Mouse (Mus musculus): ENCODE measurements around the gene Dmrtc1a. TPM values are rescaled to one million over a fixed set of nuclear protein-coding genes. Genes with fewer than 3 reads are reported as not detected.
"Not testable (repeated sequence)": the region's sequence is repeated elsewhere in the genome, so short reads cannot be mapped to it uniquely, and the experiment has no call there.

Gene Dmrtc1a
- polyA plus RNA-seq (2015; fragmentation: Nextera tagmentation; extraction: Ambion mirVana), result 0.59 and 0.87 TPM in 2 replicates

- H3K4me1 ChIP-seq (replicated peaks; ENCODE audit: control insufficient read depth, insufficient read depth, low read length); H3K27me3 ChIP-seq (ENCODE audit: control insufficient read depth, insufficient read depth, low read depth, low read length); H3K9me3 ChIP-seq (ENCODE audit: control insufficient read depth, low read length); H3K4me2 ChIP-seq (ENCODE audit: low read depth, low read length); H3K9ac ChIP-seq (ENCODE audit: low read length); ATAC-seq (ENCODE audit: low read depth); H3K36me3 ChIP-seq (ENCODE audit: control insufficient read depth, insufficient read depth, low read length); H3K4me3 ChIP-seq (ENCODE audit: low read length); H3K27ac ChIP-seq (ENCODE audit: low read length): not testable (repeated sequence)
- 89% methylated on average over 5 of the region's 9 CpGs for WGBS
These were observed at the start of gene Dmrtc1a, which contains the start of gene 1700011M02Rik for GRCm38 (mm10) chrX:102908587-102908986. Dmrtc1a (minus strand) TSS chrX:102908687. 1700011M02Rik (plus strand) TSS chrX:102908905.

DNA sequence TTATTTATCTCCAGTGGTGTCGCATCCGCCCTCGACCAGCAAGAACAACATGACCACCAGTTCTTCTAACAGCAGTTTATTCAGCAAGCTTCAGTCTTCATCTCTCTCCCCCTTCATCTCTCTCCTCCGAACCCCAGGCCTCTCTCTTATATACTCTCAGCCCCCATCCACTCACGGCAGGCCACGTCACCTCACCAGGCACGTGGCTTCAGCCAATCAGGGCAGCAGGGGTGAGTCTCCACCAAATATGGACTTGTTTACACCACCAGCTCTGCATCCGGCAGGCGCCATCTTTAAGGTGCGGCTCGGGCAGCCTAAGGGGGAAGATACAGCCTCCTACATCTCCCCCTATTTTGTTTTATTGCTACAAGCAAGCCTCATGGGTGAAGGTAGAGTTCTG, 41.6 kb upstream of the Dmrtc1a start:
- H3K9ac ChIP-seq (ENCODE audit: low read length); H3K4me2 ChIP-seq (ENCODE audit: low read depth, low read length); H3K36me3 ChIP-seq (ENCODE audit: control insufficient read depth, insufficient read depth, low read length); H3K4me3 ChIP-seq (ENCODE audit: low read length); H3K9me3 ChIP-seq (ENCODE audit: control insufficient read depth, low read length); H3K4me1 ChIP-seq (replicated peaks; ENCODE audit: control insufficient read depth, insufficient read depth, low read length); H3K27ac ChIP-seq (ENCODE audit: low read length); ATAC-seq (ENCODE audit: low read depth); H3K27me3 ChIP-seq (ENCODE audit: control insufficient read depth, insufficient read depth, low read depth, low read length): not testable (repeated sequence)
- WGBS, result 85% methylated on average over 11 of the region's 11 CpGs

DNA sequence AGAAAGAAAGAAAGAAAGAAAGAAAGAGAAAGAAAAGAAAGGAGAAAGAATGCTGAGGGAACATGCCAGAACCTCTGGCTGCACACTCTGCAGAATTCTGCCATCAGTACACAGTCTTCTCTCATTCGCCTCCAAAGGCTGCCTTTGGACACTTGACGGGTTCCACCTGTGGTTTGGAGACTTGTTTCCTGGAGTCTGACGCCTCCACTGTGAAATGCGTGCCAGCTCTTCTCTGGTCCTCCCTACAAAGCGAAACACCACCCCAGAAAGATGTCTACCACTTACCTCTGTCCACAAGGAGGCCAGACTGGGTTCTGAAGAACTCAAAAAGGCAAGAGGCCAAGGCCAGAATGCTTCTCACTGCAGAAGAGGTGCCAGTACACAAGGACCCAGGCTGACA, 28.3 kb upstream of the Dmrtc1a start:
- no peak for ATAC-seq (ENCODE audit: low read depth)

DNA sequence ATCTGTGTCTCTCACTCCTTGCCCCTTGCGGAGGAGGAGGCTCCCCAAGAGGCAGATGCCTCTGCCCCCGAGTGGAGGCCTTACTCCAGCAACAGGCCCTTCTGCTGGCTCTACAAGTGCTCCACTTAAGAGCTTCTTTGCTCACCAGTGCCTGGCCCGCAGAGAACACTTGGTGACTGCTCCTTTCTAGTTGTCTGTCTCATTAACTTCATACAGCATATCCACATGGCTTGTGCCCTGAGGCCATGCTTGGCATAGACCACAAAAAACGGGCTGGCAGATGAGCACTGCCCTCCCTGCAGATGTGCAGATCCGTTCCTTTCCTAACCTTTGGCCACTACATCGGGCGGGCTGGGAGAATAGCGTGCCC, 25.9 kb upstream of the Dmrtc1a start:
- 54% methylated on average over 7 of the region's 8 CpGs for WGBS
- no peak overlapping the region for H3K27ac ChIP-seq (ENCODE audit: low read length)
- peak overlapping the region; percentile 64; the same call in 1 of the 2 replicates for H3K4me2 ChIP-seq (ENCODE audit: low read depth, low read length)
- H3K9me3 ChIP-seq (ENCODE audit: control insufficient read depth, low read length), result no peaks in the 10 kb centered on the region
- no peaks in the 10 kb centered on the region for H3K4me1 ChIP-seq (replicated peaks; ENCODE audit: control insufficient read depth, insufficient read depth, low read length)
- H3K9ac ChIP-seq (ENCODE audit: low read length), result no peak overlapping the region
- H3K36me3 ChIP-seq (ENCODE audit: control insufficient read depth, insufficient read depth, low read length), result no peaks in the 10 kb centered on the region
- H3K27me3 ChIP-seq (ENCODE audit: control insufficient read depth, insufficient read depth, low read depth, low read length), result no peaks in the 10 kb centered on the region; the same call in 1 of the 2 replicates
- ATAC-seq (ENCODE audit: low read depth), result no peak
- H3K4me3 ChIP-seq (ENCODE audit: low read length), result no peak overlapping the region

More for the DNA sequence above, 28.3 kb upstream of the Dmrtc1a start:
- no peak overlapping the region for H3K9ac ChIP-seq (ENCODE audit: low read length)
- WGBS, result 52% methylated on average over 5 of the region's 5 CpGs
- H3K4me3 ChIP-seq (ENCODE audit: low read length), result no peak overlapping the region
- no peaks in the 10 kb centered on the region for H3K9me3 ChIP-seq (ENCODE audit: control insufficient read depth, low read length)
- no peak overlapping the region for H3K4me2 ChIP-seq (ENCODE audit: low read depth, low read length)
- H3K4me1 ChIP-seq (replicated peaks; ENCODE audit: control insufficient read depth, insufficient read depth, low read length), result no peaks in the 10 kb centered on the region
- no peaks in the 10 kb centered on the region for H3K36me3 ChIP-seq (ENCODE audit: control insufficient read depth, insufficient read depth, low read length)
- H3K27me3 ChIP-seq (ENCODE audit: control insufficient read depth, insufficient read depth, low read depth, low read length), result no peaks in the 10 kb centered on the region; the same call in 1 of the 2 replicates
- no peak overlapping the region for H3K27ac ChIP-seq (ENCODE audit: low read length)

- peak; percentile 66 for ATAC-seq (ENCODE audit: low read depth)
- Histone ChIP-seq H3K27me3 (ENCODE audit: control insufficient read depth, insufficient read depth, low read depth, low read length) (no peaks in the 10 kb centered on the region; the same call in 1 of the 2 replicates), H3K4me1 (replicated peaks; ENCODE audit: control insufficient read depth, insufficient read depth, low read length) (no peaks in the 10 kb centered on the region), H3K27ac (ENCODE audit: low read length) (no peak overlapping the region), H3K9ac (ENCODE audit: low read length) (peak overlapping the region; percentile 58), H3K4me2 (ENCODE audit: low read depth, low read length) (peak overlapping the region; percentile 64), H3K9me3 (ENCODE audit: control insufficient read depth, low read length) (no peaks in the 10 kb centered on the region), H3K36me3 (ENCODE audit: control insufficient read depth, insufficient read depth, low read length) (no peaks in the 10 kb centered on the region), H3K4me3 (ENCODE audit: low read length) (peak overlapping the region; percentile 53)
- WGBS, result 22% methylated on average over 58 of the region's 68 CpGs
These were observed 25.3 kb upstream of the Dmrtc1a start for GRCm38 (mm10) chrX:102933571-102934394.

DNA sequence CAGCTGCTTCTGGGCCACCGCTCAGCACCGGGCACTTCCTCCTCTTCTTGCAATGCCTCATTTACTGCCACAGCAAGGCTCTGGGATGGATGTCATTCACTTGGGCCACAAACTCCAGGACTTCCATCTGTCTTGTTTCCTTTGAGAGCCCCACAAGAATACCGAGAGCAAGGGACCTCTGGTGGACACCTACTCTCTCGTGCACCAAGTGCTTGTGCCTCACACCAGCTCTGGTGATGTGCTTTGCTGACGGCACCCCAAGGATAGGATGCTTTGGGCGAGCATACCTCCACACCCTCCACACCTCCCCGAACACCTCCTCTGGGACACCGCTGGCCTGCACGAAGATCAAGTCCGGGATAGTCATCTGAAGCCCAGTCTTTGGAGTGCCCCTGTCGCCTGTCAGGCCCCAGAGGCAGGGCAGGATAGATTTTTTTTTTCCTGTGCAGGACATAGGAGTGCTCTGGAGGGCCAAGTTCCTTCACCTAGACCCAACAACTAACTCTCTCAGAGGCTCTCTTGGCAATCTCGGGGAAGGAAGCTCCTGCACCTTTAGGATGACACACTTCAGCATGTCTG, 24.6 kb upstream of the Dmrtc1a start:
- H3K9me3 ChIP-seq (ENCODE audit: control insufficient read depth, low read length), result no peaks in the 10 kb centered on the region
- no peak for ATAC-seq (ENCODE audit: low read depth)
- H3K27ac ChIP-seq (ENCODE audit: low read length), result no peak overlapping the region
- H3K4me1 ChIP-seq (replicated peaks; ENCODE audit: control insufficient read depth, insufficient read depth, low read length), result no peaks in the 10 kb centered on the region
- H3K9ac ChIP-seq (ENCODE audit: low read length), result peak overlapping the region; percentile 58; the same call in 1 of the 2 replicates
- no peaks in the 10 kb centered on the region for H3K36me3 ChIP-seq (ENCODE audit: control insufficient read depth, insufficient read depth, low read length)
- no peaks in the 10 kb centered on the region; the same call in 1 of the 2 replicates for H3K27me3 ChIP-seq (ENCODE audit: control insufficient read depth, insufficient read depth, low read depth, low read length)
- H3K4me2 ChIP-seq (ENCODE audit: low read depth, low read length), result peak overlapping the region; percentile 64
- peak overlapping the region; percentile 53 for H3K4me3 ChIP-seq (ENCODE audit: low read length)
- WGBS, result 40% methylated on average over 12 of the region's 12 CpGs

DNA sequence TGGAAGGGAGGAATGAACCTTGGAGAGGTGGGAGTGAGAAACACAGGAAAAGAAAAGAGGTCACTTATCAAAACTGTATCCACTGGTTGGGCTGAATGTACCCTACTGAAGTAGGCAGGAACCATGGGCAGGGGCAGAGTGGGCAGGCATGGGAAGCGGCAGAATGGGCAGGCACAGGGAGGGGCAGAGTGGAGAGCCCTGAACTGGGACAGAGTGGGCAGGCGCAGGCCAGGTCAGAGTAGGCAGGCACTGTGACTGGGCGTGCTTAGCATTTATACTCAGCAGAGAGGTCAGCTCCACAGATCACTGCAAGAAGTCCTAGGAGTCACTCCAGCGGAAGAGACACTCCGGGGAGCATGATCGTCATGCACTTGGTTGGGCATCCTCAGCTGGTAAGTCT, 19.6 kb upstream of the Dmrtc1a start, which contains the start of gene 1700018G05Rik:
Gene 1700018G05Rik, plus strand, starts transcription at position 301 of the 400 bp plus-strand sequence.
- not testable (repeated sequence) for H3K36me3 ChIP-seq (ENCODE audit: control insufficient read depth, insufficient read depth, low read length); H3K27me3 ChIP-seq (ENCODE audit: control insufficient read depth, insufficient read depth, low read depth, low read length); ATAC-seq (ENCODE audit: low read depth); H3K4me2 ChIP-seq (ENCODE audit: low read depth, low read length); H3K4me3 ChIP-seq (ENCODE audit: low read length); H3K4me1 ChIP-seq (replicated peaks; ENCODE audit: control insufficient read depth, insufficient read depth, low read length); H3K9ac ChIP-seq (ENCODE audit: low read length); H3K9me3 ChIP-seq (ENCODE audit: control insufficient read depth, low read length); H3K27ac ChIP-seq (ENCODE audit: low read length)
- 91% methylated on average over 6 of the region's 6 CpGs for WGBS

DNA sequence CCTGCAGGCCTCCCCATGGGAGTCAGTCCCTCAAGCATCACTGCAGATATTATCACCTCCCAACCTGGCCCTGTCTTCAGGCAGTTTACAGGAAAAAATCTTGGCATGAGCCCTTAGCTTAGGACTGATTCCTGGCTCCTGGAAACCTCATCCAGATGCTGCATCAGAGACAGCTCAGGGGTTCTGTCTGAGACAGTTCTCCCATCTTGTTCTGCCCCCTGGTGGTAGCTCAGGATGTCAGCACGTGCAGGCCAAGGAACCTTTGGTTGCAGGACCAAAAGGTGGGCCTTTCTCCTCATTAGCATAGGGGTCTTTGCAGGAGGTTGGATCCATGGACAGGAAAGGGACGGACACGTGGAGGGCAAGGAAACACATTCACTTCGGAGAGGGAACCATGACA, 18.2 kb upstream of the Dmrtc1a start:
- not testable (repeated sequence) for H3K27me3 ChIP-seq (ENCODE audit: control insufficient read depth, insufficient read depth, low read depth, low read length); H3K9me3 ChIP-seq (ENCODE audit: control insufficient read depth, low read length); H3K36me3 ChIP-seq (ENCODE audit: control insufficient read depth, insufficient read depth, low read length); H3K4me3 ChIP-seq (ENCODE audit: low read length); H3K4me2 ChIP-seq (ENCODE audit: low read depth, low read length); H3K27ac ChIP-seq (ENCODE audit: low read length); ATAC-seq (ENCODE audit: low read depth); H3K4me1 ChIP-seq (replicated peaks; ENCODE audit: control insufficient read depth, insufficient read depth, low read length); H3K9ac ChIP-seq (ENCODE audit: low read length)
- 20% methylated on average over 4 of the region's 4 CpGs for WGBS

DNA sequence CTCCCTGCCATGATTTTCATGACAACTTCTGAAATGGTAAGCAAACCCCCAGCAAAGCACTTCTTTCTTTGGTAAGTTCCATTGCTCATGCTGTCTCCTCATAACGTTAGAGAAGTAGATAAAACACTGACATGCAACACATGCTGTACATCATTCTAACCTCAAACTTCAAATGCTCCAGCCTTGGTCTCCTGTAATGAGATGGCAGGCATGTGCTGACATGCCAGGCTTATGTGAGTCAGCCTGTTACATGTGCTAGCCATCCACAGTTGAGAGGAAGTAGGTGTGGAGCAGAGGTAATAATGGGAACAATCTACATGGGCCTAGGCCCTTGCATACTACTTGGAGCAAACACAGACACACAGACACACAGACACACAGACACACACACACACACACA, 6.3 kb upstream of the Dmrtc1a start:
- WGBS, result 56% methylated on average over 1 of the region's 1 CpGs
- not testable (repeated sequence) for H3K36me3 ChIP-seq (ENCODE audit: control insufficient read depth, insufficient read depth, low read length)

More for the DNA sequence above, 6.3 kb upstream of the Dmrtc1a start:
- not testable (repeated sequence) for H3K27me3 ChIP-seq (ENCODE audit: control insufficient read depth, insufficient read depth, low read depth, low read length); H3K27ac ChIP-seq (ENCODE audit: low read length); H3K4me2 ChIP-seq (ENCODE audit: low read depth, low read length); H3K4me1 ChIP-seq (replicated peaks; ENCODE audit: control insufficient read depth, insufficient read depth, low read length); ATAC-seq (ENCODE audit: low read depth); H3K9ac ChIP-seq (ENCODE audit: low read length); H3K9me3 ChIP-seq (ENCODE audit: control insufficient read depth, low read length); H3K4me3 ChIP-seq (ENCODE audit: low read length)

Data from lung, embryonic 16.5 days (tissue).